Mouse (Mus musculus) liver, postnatal 0 days (tissue): Measurements from ENCODE around the gene Osbpl3. TPM values are rescaled to one million over a fixed set of nuclear protein-coding genes. Genes with fewer than 3 reads are reported as not detected.

ENCODE experiments used
- ATAC-seq: fragments of 200-750 bp; cut with Nextera tagmentation; 2 replicates; pipeline ENCODE4 v1.8.0; 2017; ENCODE audit warnings: mild to moderate bottlenecking, moderate library complexity
- DNase-seq: peaks from one replicate; pipeline ENCODE4 v3.0.0-alpha.2; 2016
- H3K27ac ChIP-seq: fragments of 300-500 bp; sonication (generic); 2 replicates; pipeline ENCODE4 v1.5.1; 2014; ENCODE audit warnings: antibody characterized with exemption, moderate library complexity, mild to moderate bottlenecking, low read depth
- H3K27me3 ChIP-seq: fragments of 300-500 bp; sonication (generic); 2 replicates; pipeline ENCODE4 v1.6.1; 2014; ENCODE audit warnings: low read length, control low read depth, mixed read lengths; ENCODE audit not compliant: insufficient read depth
- H3K36me3 ChIP-seq: fragments of 300-500 bp; sonication (generic); replicated peaks from 2 replicates; pipeline ENCODE4 v1.6.1; 2014; ENCODE audit warnings: mild to moderate bottlenecking, control low read depth, low read length, moderate library complexity, mixed read lengths; ENCODE audit not compliant: insufficient read depth
- H3K4me1 ChIP-seq: fragments of 300-500 bp; sonication (generic); 2 replicates; pipeline ENCODE4 v1.6.1; 2014; ENCODE audit warnings: antibody characterized with exemption, mild to moderate bottlenecking, control low read depth; ENCODE audit not compliant: insufficient read depth
- H3K4me2 ChIP-seq: fragments of 300-500 bp; sonication (generic); 2 replicates; pipeline ENCODE4 v1.6.1; 2014; ENCODE audit warnings: low read depth, mild to moderate bottlenecking, low read length, moderate library complexity, mixed read lengths
- H3K4me3 ChIP-seq: fragments of 300-500 bp; sonication (generic); 2 replicates; pipeline ENCODE4 v1.5.1; 2014; ENCODE audit warnings: low read depth, low read length
- H3K9ac ChIP-seq: fragments of 300-500 bp; sonication (generic); replicated peaks from 2 replicates; pipeline ENCODE4 v1.6.1; 2014; ENCODE audit warnings: mild to moderate bottlenecking, moderate library complexity
- H3K9me3 ChIP-seq: fragments of 300-500 bp; sonication (generic); 2 replicates; pipeline ENCODE4 v1.6.1; 2016; ENCODE audit warnings: mild to moderate bottlenecking, control low read depth, low read length, mixed read lengths
- CTCF ChIP-seq: sonication (generic); IDR thresholded peaks from 2 replicates; pipeline ENCODE4 v1.5.1; 2016; ENCODE audit warnings: antibody characterized with exemption, low read depth
- EP300 ChIP-seq: IDR thresholded peaks from 2 replicates; pipeline ENCODE4 v1.6.1; 2016; ENCODE audit warnings: antibody characterized with exemption, low read depth, mild to moderate bottlenecking
- WGBS: fragments of 180-500 bp; shearing (Covaris S2); extraction: QIAGEN DNeasy Blood & Tissue Kit; methylation state at CpG from one replicate; pipeline ENCODE4 v1.1.7; 2014; ENCODE audit not compliant: insufficient replicate concordance; 5-methylcytosine and 5-hydroxymethylcytosine counted together
- polyA plus RNA-seq: library from polyadenylated mRNA; unstranded; fragments of >200 nt; fragmentation: Nextera tagmentation; extraction: Ambion mirVana; gene quantifications from 2 replicates; pipeline ENCODE4 v1.2.1, GENCODE M21; 2015

Osbpl3 gene
- polyA plus RNA-seq, 1 experiment from 2014 or later: 0.96 TPM

GRCm38 (mm10) chr6:50321739-50322138 lies 134.3 kb downstream of the Osbpl3 start:
- Histone ChIP-seq H3K4me1 (no peaks in the 10 kb centered on the region), H3K27ac (no peak overlapping the region), H3K9ac (no peak overlapping the region), H3K27me3 (no peaks in the 10 kb centered on the region), H3K4me2 (no peak overlapping the region), H3K36me3 (no peaks in the 10 kb centered on the region), H3K4me3 (no peak overlapping the region), H3K9me3 (no peaks in the 10 kb centered on the region)
- TF ChIP-seq CTCF: no peak
- no peak for TF ChIP-seq EP300
- ATAC-seq (no peak), DNase-seq (no peak)
- WGBS: 65% methylated on average over 6 of the region's 6 CpGs

- Histone ChIP-seq H3K4me3 (no peak overlapping the region), H3K27me3 (no peaks in the 10 kb centered on the region), H3K27ac (no peak overlapping the region), H3K4me2 (no peak overlapping the region), H3K9me3 (no peaks in the 10 kb centered on the region), H3K9ac (no peak overlapping the region), H3K4me1 (no peaks in the 10 kb centered on the region), H3K36me3 (no peaks in the 10 kb centered on the region)
- no peak for TF ChIP-seq CTCF
- TF ChIP-seq EP300: no peak
- DNase-seq (no peak), ATAC-seq (no peak)
- 81% methylated on average over 7 of the region's 7 CpGs for WGBS
Observed at GRCm38 (mm10) chr6:50318590-50319172, 137.3 kb downstream of the Osbpl3 start.

- Histone ChIP-seq H3K9me3 (no peaks in the 10 kb centered on the region), H3K4me2 (no peak overlapping the region), H3K4me3 (no peak overlapping the region), H3K27me3 (no peaks in the 10 kb centered on the region), H3K27ac (no peak overlapping the region), H3K9ac (no peak overlapping the region), H3K4me1 (no peaks in the 10 kb centered on the region), H3K36me3 (no peaks in the 10 kb centered on the region)
- DNase-seq: no peak
- 54% methylated on average over 2 of the region's 2 CpGs for WGBS
- TF ChIP-seq CTCF (no peak), EP300 (no peak)
- no peak for ATAC-seq
Observed at GRCm38 (mm10) chr6:50318150-50318549, 137.9 kb downstream of the Osbpl3 start.

- Histone ChIP-seq H3K4me2 (no peak overlapping the region), H3K9me3 (no peaks in the 10 kb centered on the region), H3K36me3 (no peaks in the 10 kb centered on the region), H3K4me1 (no peaks in the 10 kb centered on the region), H3K9ac (no peak overlapping the region), H3K27ac (no peak overlapping the region), H3K27me3 (no peaks in the 10 kb centered on the region), H3K4me3 (no peak overlapping the region)
- no peak for TF ChIP-seq CTCF
- TF ChIP-seq EP300: no peak
- no peak for DNase-seq
- ATAC-seq: no peak
- 76% methylated on average over 7 of the region's 7 CpGs for WGBS
Observed at GRCm38 (mm10) chr6:50316795-50317505, 139.1 kb downstream of the Osbpl3 start.

- Histone ChIP-seq H3K9ac (no peak overlapping the region), H3K27me3 (no peaks in the 10 kb centered on the region), H3K4me2 (no peak overlapping the region), H3K9me3 (no peaks in the 10 kb centered on the region), H3K27ac (no peak overlapping the region), H3K36me3 (no peaks in the 10 kb centered on the region), H3K4me3 (no peak overlapping the region), H3K4me1 (no peaks in the 10 kb centered on the region)
- DNase-seq (no peak), ATAC-seq (no peak)
- TF ChIP-seq CTCF: no peak
- no peak for TF ChIP-seq EP300
- 66% methylated on average over 12 of the region's 12 CpGs for WGBS
Observed at GRCm38 (mm10) chr6:50314406-50315071, 141.5 kb downstream of the Osbpl3 start.

GRCm38 (mm10) chr6:50312647-50313046 lies 143.4 kb downstream of the Osbpl3 start:
- no peak for TF ChIP-seq EP300
- TF ChIP-seq CTCF: peak; percentile 93
- H3K9me3 ChIP-seq: no peaks in the 10 kb centered on the region
- no peak overlapping the region for H3K27ac ChIP-seq
- 32% methylated on average over 4 of the region's 4 CpGs for WGBS
- H3K27me3 ChIP-seq: no peaks in the 10 kb centered on the region
- ATAC-seq: peak; percentile 56
- H3K4me2 ChIP-seq: no peak overlapping the region
- H3K36me3 ChIP-seq: no peaks in the 10 kb centered on the region
- no peak overlapping the region for H3K4me3 ChIP-seq
- DNase-seq: peak; percentile 75
- no peak overlapping the region for H3K9ac ChIP-seq
- no peaks in the 10 kb centered on the region for H3K4me1 ChIP-seq
